Mouse (Mus musculus) hindbrain, embryonic 12.5 days (tissue): ENCODE results near the gene Atp8b4. TPM values are rescaled to one million over a fixed set of nuclear protein-coding genes. Genes with fewer than 3 reads are reported as not detected.
A peak's percentile ranks its signal among the peaks of the same experiment; 100 is the strongest.
"Not testable (repeated sequence)": the region's sequence is repeated elsewhere in the genome, so short reads cannot be mapped to it uniquely, and the experiment has no call there.

Experiments
- ATAC-seq: fragments of 200-750 bp; cut with Nextera tagmentation; 2 replicates; pipeline ENCODE4 v1.8.0; 2017; ENCODE audit warnings: moderate TSS enrichment; ENCODE audit not compliant: low FRiP score
- H3K27ac ChIP-seq: fragments of 300-500 bp; sonication (generic); 2 replicates; pipeline ENCODE4 v1.5.1; 2016; ENCODE audit warnings: mild to moderate bottlenecking
- H3K27me3 ChIP-seq: fragments of 300-500 bp; sonication (generic); 2 replicates; pipeline ENCODE4 v1.6.1; 2016; ENCODE audit warnings: mild to moderate bottlenecking
- H3K36me3 ChIP-seq: fragments of 300-500 bp; sonication (generic); 2 replicates; pipeline ENCODE4 v1.6.1; 2016; ENCODE audit warnings: mild to moderate bottlenecking
- H3K4me1 ChIP-seq: fragments of 300-500 bp; sonication (generic); 2 replicates; pipeline ENCODE4 v1.6.1; 2016
- H3K4me2 ChIP-seq: fragments of 300-500 bp; sonication (generic); replicated peaks from 2 replicates; pipeline ENCODE4 v1.6.1; 2016; ENCODE audit warnings: mild to moderate bottlenecking
- H3K4me3 ChIP-seq: fragments of 300-500 bp; sonication (generic); 2 replicates; pipeline ENCODE4 v1.5.1; 2016; ENCODE audit warnings: mild to moderate bottlenecking
- H3K9ac ChIP-seq: fragments of 300-500 bp; sonication (generic); 2 replicates; pipeline ENCODE4 v1.6.1; 2016; ENCODE audit warnings: mild to moderate bottlenecking, moderate library complexity
- H3K9me3 ChIP-seq: fragments of 300-500 bp; sonication (generic); replicated peaks from 2 replicates; pipeline ENCODE4 v1.6.1; 2016; ENCODE audit warnings: mild to moderate bottlenecking
- WGBS: fragments of 180-500 bp; shearing (Covaris S2); methylation state at CpG from one replicate; pipeline ENCODE4 v1.1.7; 2016; 5-methylcytosine and 5-hydroxymethylcytosine counted together
- polyA plus RNA-seq: library from polyadenylated mRNA; unstranded; fragments of >200 nt; fragmentation: Nextera tagmentation; extraction: Ambion mirVana; gene quantifications from 2 replicates; pipeline ENCODE4 v1.2.1, GENCODE M21; 2016

The Atp8b4 gene
- polyA plus RNA-seq, 1 experiment from 2014 or later = 0.12 TPM

DNA sequence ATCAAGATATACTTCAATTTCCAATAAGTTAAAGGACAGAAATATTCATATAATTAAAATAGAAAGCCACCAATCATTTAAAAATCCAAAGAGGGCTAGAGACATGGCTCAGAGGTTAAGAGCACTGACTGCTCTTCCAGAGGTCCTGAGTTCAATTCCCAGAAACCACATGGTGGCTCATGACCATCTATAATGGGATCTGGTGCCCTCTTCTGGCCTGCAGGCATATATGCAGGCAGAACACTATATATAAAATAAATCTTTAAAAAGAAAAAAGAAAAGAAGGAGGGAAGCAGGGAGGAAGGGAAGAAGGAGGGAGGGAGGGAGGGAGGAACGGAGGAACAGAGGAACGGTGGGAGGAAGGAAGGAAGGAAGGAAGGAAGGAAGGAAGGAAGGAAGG is 42.7 kb downstream of the Atp8b4 start:
- H3K27me3 ChIP-seq, H3K9me3 ChIP-seq, H3K9ac ChIP-seq, H3K27ac ChIP-seq, H3K4me1 ChIP-seq, ATAC-seq, H3K4me2 ChIP-seq, H3K36me3 ChIP-seq, H3K4me3 ChIP-seq: not testable (repeated sequence)
- 56% methylated on average over 2 of the region's 2 CpGs for WGBS

- Histone ChIP-seq H3K9ac (no peak overlapping the region), H3K27me3 (no peaks in the 10 kb centered on the region), H3K27ac (no peak overlapping the region), H3K4me1 (peaks cover 6% of the 10 kb centered on the region; the same call in 1 of the 2 replicates), H3K9me3 (no peaks in the 10 kb centered on the region), H3K4me2 (no peak overlapping the region), H3K36me3 (no peaks in the 10 kb centered on the region), H3K4me3 (no peak overlapping the region)
- 64% methylated on average over 7 of the region's 7 CpGs for WGBS
- ATAC-seq = peak; percentile 46; the same call in 1 of the 2 replicates
These were observed 49.6 kb downstream of the Atp8b4 start for GRCm38 (mm10) chr2:126450937-126451302.

- Histone ChIP-seq H3K36me3 (no peaks in the 10 kb centered on the region), H3K4me1 (peaks cover 6% of the 10 kb centered on the region; the same call in 1 of the 2 replicates), H3K9ac (no peak overlapping the region), H3K4me2 (no peak overlapping the region), H3K27me3 (no peaks in the 10 kb centered on the region), H3K9me3 (no peaks in the 10 kb centered on the region), H3K27ac (no peak overlapping the region), H3K4me3 (no peak overlapping the region)
- WGBS = 58% methylated on average over 14 of the region's 14 CpGs
- ATAC-seq = peak; percentile 87
These were observed 50.1 kb downstream of the Atp8b4 start for GRCm38 (mm10) chr2:126450210-126450936.

DNA sequence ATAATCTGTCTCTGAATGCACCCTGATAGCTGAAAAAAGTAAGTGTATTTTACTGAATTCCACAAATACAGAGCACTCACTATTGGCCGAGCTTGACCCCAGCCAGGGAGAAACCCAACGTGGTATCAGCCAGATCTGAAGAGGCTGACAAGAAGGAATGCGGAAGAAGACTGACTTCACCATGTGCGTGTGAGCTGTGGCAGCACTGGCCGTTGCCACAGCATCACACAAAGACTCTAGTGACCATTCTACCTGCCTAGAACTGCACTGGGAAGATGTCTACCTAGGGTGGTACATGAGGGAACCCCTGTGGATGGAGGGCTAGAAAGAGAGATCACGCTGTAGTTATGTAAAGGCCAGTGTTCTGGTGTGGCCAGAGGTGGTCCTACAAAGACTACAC is 55.4 kb downstream of the Atp8b4 start:
- no peaks in the 10 kb centered on the region for H3K9me3 ChIP-seq
- H3K4me3 ChIP-seq = no peak overlapping the region
- no peak overlapping the region for H3K9ac ChIP-seq
- no peak overlapping the region for H3K27ac ChIP-seq
- H3K4me1 ChIP-seq = no peaks in the 10 kb centered on the region; the same call in 1 of the 2 replicates
- WGBS = 79% methylated on average over 6 of the region's 6 CpGs
- no peak for ATAC-seq
- H3K4me2 ChIP-seq = no peak overlapping the region
- no peaks in the 10 kb centered on the region for H3K27me3 ChIP-seq
- no peaks in the 10 kb centered on the region for H3K36me3 ChIP-seq

DNA sequence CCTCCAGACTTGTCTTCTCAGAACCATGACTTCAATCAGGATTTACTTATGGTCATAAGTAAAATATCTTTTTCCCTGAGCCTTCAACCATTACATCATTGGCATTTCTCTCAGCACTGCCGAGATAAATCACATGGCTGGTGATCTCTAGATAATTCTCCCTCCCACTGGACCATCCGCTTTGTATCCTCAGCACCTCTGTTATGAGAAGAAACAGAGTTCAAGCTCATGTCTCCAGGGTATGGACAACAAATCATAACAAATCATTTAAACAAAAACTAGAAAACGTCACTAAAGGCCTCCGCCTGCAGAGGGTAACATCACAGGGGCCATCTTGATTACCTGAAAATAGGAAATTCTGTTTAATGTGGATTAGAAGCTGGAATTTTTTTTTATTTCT is 58.9 kb downstream of the Atp8b4 start:
- ATAC-seq = no peak
- H3K4me2 ChIP-seq = no peak overlapping the region
- no peak overlapping the region for H3K9ac ChIP-seq
- H3K9me3 ChIP-seq = no peaks in the 10 kb centered on the region
- no peaks in the 10 kb centered on the region; the same call in 1 of the 2 replicates for H3K4me1 ChIP-seq
- no peaks in the 10 kb centered on the region for H3K27me3 ChIP-seq
- H3K36me3 ChIP-seq = no peaks in the 10 kb centered on the region
- no peak overlapping the region for H3K4me3 ChIP-seq
- 74% methylated on average over 4 of the region's 4 CpGs for WGBS
- no peak overlapping the region for H3K27ac ChIP-seq

DNA sequence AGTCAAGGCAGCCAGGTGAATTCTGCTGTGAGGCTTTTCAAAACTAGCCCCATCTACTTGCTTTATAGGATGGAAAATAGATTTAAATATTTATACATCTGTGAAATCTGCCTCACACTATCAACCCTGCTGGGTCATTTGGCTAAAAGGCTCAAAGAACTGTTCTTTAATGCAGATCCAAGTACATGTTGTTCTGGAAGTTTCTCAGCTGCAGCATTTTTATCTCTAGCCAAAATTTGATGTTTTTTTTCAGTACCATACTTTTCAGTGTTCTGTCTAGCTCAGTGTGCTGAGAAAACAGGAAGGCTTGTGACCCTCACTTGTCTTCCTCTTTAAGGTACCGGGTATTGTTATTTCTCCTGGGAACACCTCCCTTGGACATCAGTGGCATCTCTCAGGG is 65.8 kb downstream of the Atp8b4 start:
- 81% methylated on average over 1 of the region's 1 CpGs for WGBS
- ATAC-seq = no peak

GRCm38 (mm10) chr2:126434305-126434704 is 66.2 kb downstream of the Atp8b4 start:
- Histone ChIP-seq H3K4me1 (no peaks in the 10 kb centered on the region), H3K27me3 (no peaks in the 10 kb centered on the region), H3K27ac (no peak overlapping the region), H3K9me3 (no peaks in the 10 kb centered on the region), H3K4me3 (no peak overlapping the region), H3K36me3 (no peaks in the 10 kb centered on the region), H3K9ac (no peak overlapping the region), H3K4me2 (no peak overlapping the region)
- no peak for ATAC-seq
- 88% methylated on average over 9 of the region's 9 CpGs for WGBS

More for the DNA sequence above, 65.8 kb downstream of the Atp8b4 start:
- no peak overlapping the region for H3K4me3 ChIP-seq
- H3K9me3 ChIP-seq = no peaks in the 10 kb centered on the region
- H3K4me2 ChIP-seq = no peak overlapping the region
- no peak overlapping the region for H3K27ac ChIP-seq
- H3K4me1 ChIP-seq = no peaks in the 10 kb centered on the region
- H3K36me3 ChIP-seq = no peaks in the 10 kb centered on the region
- no peaks in the 10 kb centered on the region for H3K27me3 ChIP-seq
- no peak overlapping the region for H3K9ac ChIP-seq

DNA sequence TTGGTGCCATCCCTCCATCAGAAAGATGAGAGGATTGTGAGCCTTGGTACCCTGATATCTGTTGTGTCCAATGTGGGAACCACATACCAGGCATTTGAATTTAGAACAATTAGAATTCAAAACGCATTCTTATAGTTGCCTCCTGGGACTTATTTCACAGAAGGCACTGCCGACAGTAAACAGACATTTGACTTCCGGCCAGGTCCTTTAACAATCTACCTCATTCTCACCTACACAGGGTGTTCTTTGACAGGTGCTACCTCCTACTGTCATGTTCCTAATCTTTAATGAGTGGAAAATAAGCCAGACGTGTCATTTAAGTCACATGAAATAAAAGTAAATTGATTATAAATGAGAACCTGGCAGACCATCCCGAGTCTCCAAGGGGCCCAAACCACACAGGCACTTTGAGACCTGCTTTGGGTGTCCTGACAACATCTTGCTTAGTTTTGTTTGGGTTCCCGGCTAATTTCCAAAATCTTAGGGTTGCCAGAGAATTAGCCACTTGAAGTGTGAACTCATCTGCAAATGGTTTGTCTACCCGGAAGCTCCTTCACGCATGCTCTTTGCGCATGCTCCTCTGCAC is 67.9 kb downstream of the Atp8b4 start:
- ATAC-seq = no peak
- no peaks in the 10 kb centered on the region for H3K4me1 ChIP-seq
- no peak overlapping the region for H3K27ac ChIP-seq
- H3K36me3 ChIP-seq = no peaks in the 10 kb centered on the region
- H3K27me3 ChIP-seq = no peaks in the 10 kb centered on the region
- H3K9ac ChIP-seq = no peak overlapping the region
- no peaks in the 10 kb centered on the region for H3K9me3 ChIP-seq
- H3K4me3 ChIP-seq = no peak overlapping the region
- no peak overlapping the region for H3K4me2 ChIP-seq
- WGBS = 84% methylated on average over 9 of the region's 9 CpGs

- Histone ChIP-seq H3K4me2 (no peak overlapping the region), H3K9me3 (no peaks in the 10 kb centered on the region), H3K4me3 (no peak overlapping the region), H3K36me3 (no peaks in the 10 kb centered on the region), H3K27me3 (no peaks in the 10 kb centered on the region), H3K4me1 (no peaks in the 10 kb centered on the region), H3K9ac (no peak overlapping the region), H3K27ac (no peak overlapping the region)
- 18% methylated on average over 3 of the region's 3 CpGs for WGBS
- ATAC-seq = 0 out of 2 replicates have a peak, but pooled peaks have one; percentile 52
These were observed 71.2 kb downstream of the Atp8b4 start for GRCm38 (mm10) chr2:126429282-126429681.

GRCm38 (mm10) chr2:126425223-126425622 is 75.3 kb downstream of the Atp8b4 start:
- no peak overlapping the region for H3K9ac ChIP-seq
- H3K9me3 ChIP-seq = no peaks in the 10 kb centered on the region
- no peaks in the 10 kb centered on the region for H3K27me3 ChIP-seq
- no peaks in the 10 kb centered on the region for H3K4me1 ChIP-seq
- H3K36me3 ChIP-seq = no peaks in the 10 kb centered on the region
- H3K4me2 ChIP-seq = no peak overlapping the region
- ATAC-seq = no peak
- H3K27ac ChIP-seq = no peak overlapping the region
- no peak overlapping the region for H3K4me3 ChIP-seq
- WGBS = 86% methylated on average over 3 of the region's 3 CpGs

- WGBS = 86% methylated on average over 8 of the region's 8 CpGs
- H3K36me3 ChIP-seq = no peaks in the 10 kb centered on the region
- H3K9me3 ChIP-seq = no peaks in the 10 kb centered on the region
- H3K4me2 ChIP-seq = no peak overlapping the region
- no peak overlapping the region for H3K27ac ChIP-seq
- H3K27me3 ChIP-seq = no peaks in the 10 kb centered on the region
- ATAC-seq = no peak
- H3K4me3 ChIP-seq = no peak overlapping the region
- no peaks in the 10 kb centered on the region for H3K4me1 ChIP-seq
- H3K9ac ChIP-seq = no peak overlapping the region
These were observed 75.8 kb downstream of the Atp8b4 start for GRCm38 (mm10) chr2:126424714-126425113.

DNA sequence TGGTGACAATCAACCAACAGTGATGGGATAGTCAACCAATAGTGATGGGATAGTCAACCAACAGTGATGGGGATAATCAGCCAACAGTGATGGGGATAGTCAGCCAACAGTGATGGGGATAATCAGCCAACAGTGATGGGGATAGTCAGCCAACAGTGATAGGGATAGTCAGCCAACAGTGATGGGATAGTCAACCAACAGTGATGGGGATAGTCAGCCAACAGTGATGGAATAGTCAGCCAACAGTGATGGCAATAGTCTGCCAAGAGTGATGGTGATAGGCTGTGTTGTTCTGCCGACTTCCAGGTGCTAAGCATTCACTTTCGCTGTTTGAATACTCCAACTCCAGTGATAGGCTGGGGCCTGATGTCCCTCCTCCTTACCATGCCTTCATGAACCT is 79.6 kb downstream of the Atp8b4 start:
- H3K27ac ChIP-seq = no peak overlapping the region
- no peaks in the 10 kb centered on the region for H3K9me3 ChIP-seq
- no peak overlapping the region for H3K4me2 ChIP-seq
- H3K27me3 ChIP-seq = no peaks in the 10 kb centered on the region
- no peak overlapping the region for H3K4me3 ChIP-seq
- no peak for ATAC-seq
- no peak overlapping the region for H3K9ac ChIP-seq
- H3K4me1 ChIP-seq = no peaks in the 10 kb centered on the region
- 96% methylated on average over 2 of the region's 2 CpGs for WGBS
- no peaks in the 10 kb centered on the region for H3K36me3 ChIP-seq

- ATAC-seq = no peak
- Histone ChIP-seq H3K27me3 (no peaks in the 10 kb centered on the region), H3K27ac (no peak overlapping the region), H3K4me3 (no peak overlapping the region), H3K36me3 (no peaks in the 10 kb centered on the region), H3K4me2 (no peak overlapping the region), H3K4me1 (no peaks in the 10 kb centered on the region), H3K9me3 (no peaks in the 10 kb centered on the region), H3K9ac (no peak overlapping the region)
- 95% methylated on average over 3 of the region's 3 CpGs for WGBS
These were observed 81.6 kb downstream of the Atp8b4 start for GRCm38 (mm10) chr2:126418916-126419315.
